Mouse (Mus musculus): Measurements from ENCODE around the gene Gm9639. TPM values are rescaled to one million over a fixed set of nuclear protein-coding genes. Genes with fewer than 3 reads are reported as not detected.
"Not testable (repeated sequence)": the region's sequence is repeated elsewhere in the genome, so short reads cannot be mapped to it uniquely, and the experiment has no call there.

The Gm9639 gene
- polyA plus RNA-seq, 1 experiment, result not detected

DNA sequence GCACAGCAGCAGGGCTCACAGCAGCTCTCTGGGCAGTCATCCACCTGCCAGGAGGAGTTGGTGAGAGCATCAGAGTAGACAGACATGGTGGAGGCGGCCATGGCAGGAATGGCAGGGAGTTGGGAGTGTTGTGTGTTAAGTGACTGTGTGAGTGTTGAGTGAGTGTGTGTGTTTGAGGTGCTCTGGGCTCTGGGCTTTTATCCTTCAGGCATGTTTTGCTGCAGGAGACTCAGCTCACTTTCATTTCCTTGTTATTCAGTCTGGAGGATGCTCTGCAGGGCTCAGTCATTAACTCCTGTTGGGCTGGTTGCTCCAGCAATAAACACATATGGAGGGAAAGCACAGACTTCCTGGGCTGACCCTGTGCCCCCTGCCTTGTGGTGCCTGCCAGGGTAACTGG, 12.4 kb downstream of the Gm9639 start, which contains the start of gene Gm3250:
TSS of gene Gm3250 (minus strand) at position 101 of the 400 bp plus-strand sequence.
- H3K4me1 ChIP-seq (ENCODE audit: control insufficient read depth, insufficient read depth, insufficient read length, low read length), result not testable (repeated sequence)

DNA sequence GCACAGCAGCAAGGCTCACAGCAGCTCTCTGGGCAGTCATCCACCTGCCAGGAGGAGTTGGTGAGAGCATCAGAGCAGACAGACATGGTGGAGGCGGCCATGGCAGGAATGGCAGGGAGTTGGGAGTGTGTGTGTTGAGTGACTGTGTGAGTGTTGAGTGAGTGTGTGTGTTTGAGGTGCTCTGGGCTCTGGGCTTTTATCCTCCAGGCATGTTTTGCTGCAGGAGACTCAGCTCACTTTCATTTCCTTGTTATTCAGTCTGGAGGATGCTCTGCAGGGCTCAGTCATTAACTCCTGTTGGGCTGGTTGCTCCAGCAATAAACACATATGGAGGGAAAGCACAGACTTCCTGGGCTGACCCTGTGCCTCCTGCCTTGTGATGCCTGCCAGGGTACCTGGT, 18.0 kb downstream of the Gm9639 start, which contains the start of gene Gm7138:
TSS of gene Gm7138 (minus strand) at position 101 of the 400 bp plus-strand sequence.
- H3K4me1 ChIP-seq (ENCODE audit: control insufficient read depth, insufficient read depth, insufficient read length, low read length); H3K4me3 ChIP-seq (ENCODE audit: insufficient read depth, low read depth, low read length); H3K27ac ChIP-seq (replicated peaks; ENCODE audit: low read depth, low read length): not testable (repeated sequence)

More for the DNA sequence above, 12.4 kb downstream of the Gm9639 start, which contains the start of gene Gm3250:
- H3K4me3 ChIP-seq (ENCODE audit: insufficient read depth, low read depth, low read length); H3K27ac ChIP-seq (replicated peaks; ENCODE audit: low read depth, low read length): not testable (repeated sequence)

GRCm38 (mm10) chr10:77772142-77772541, 22.7 kb downstream of the Gm9639 start:
- H3K4me3 ChIP-seq (ENCODE audit: insufficient read depth, low read depth, low read length); H3K4me1 ChIP-seq (ENCODE audit: control insufficient read depth, insufficient read depth, insufficient read length, low read length); H3K27ac ChIP-seq (replicated peaks; ENCODE audit: low read depth, low read length): not testable (repeated sequence)

GRCm38 (mm10) chr10:77771225-77771624, 23.7 kb downstream of the Gm9639 start, which contains the start of gene Gm3238:
TSS of gene Gm3238 (minus strand) at chr10:77771325.
- not testable (repeated sequence) for H3K4me3 ChIP-seq (ENCODE audit: insufficient read depth, low read depth, low read length); H3K27ac ChIP-seq (replicated peaks; ENCODE audit: low read depth, low read length); H3K4me1 ChIP-seq (ENCODE audit: control insufficient read depth, insufficient read depth, insufficient read length, low read length)

- Histone ChIP-seq H3K4me1 (ENCODE audit: control insufficient read depth, insufficient read depth, insufficient read length, low read length) (no peaks in the 10 kb centered on the region), H3K4me3 (ENCODE audit: insufficient read depth, low read depth, low read length) (no peak overlapping the region), H3K27ac (replicated peaks; ENCODE audit: low read depth, low read length) (no peak overlapping the region)
Observed at GRCm38 (mm10) chr10:77769727-77770126, 25.1 kb downstream of the Gm9639 start.

- not testable (repeated sequence) for H3K27ac ChIP-seq (replicated peaks; ENCODE audit: low read depth, low read length); H3K4me1 ChIP-seq (ENCODE audit: control insufficient read depth, insufficient read depth, insufficient read length, low read length)
Observed at GRCm38 (mm10) chr10:77759582-77759981, 35.3 kb downstream of the Gm9639 start, which contains the start of gene Gm3233. TSS of gene Gm3233 (minus strand) at chr10:77759682.

DNA sequence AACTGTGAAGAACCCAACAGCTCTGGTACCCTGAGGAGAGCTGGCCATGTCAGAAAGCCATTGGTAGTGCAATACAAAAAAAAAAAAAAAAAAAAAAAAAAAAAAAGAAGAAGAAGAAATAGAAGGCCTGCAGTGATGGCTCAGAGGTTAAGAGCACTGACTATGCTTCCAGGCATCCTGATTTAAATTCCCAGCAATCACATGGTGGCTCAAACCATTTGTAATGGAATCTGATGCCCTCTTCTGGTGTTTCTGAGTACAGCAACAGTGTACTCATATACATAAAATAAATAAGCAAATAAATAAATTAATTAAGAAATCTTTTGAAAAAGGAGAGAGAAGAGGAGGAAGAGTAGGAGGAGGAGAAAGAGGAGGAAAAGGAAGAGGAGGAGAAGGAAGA, 41.4 kb downstream of the Gm9639 start:
- Histone ChIP-seq H3K4me1 (ENCODE audit: control insufficient read depth, insufficient read depth, insufficient read length, low read length) (no peaks in the 10 kb centered on the region), H3K27ac (replicated peaks; ENCODE audit: low read depth, low read length) (no peak overlapping the region)

More at GRCm38 (mm10) chr10:77759582-77759981, 35.3 kb downstream of the Gm9639 start, which contains the start of gene Gm3233:
- H3K4me3 ChIP-seq (ENCODE audit: insufficient read depth, low read depth, low read length), result not testable (repeated sequence)

DNA sequence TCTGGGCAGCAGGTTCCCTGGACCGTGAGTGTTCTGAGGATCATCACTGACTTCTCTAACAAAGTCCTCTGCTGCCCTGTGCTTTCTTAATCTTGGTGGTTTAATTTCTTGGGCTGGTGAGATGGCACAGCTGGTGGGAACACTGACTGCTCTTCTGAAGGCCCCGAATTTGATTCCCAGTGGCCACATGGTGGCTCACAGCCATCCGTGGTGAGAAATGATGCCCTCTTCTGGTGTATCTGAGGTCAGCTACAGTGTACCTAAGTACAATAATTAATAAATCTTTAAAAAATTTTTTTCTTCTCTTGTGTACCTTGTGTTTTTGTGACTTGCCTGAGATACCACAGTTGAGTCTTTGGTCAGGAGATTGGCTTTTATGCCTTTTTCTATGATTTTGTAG, 42.6 kb downstream of the Gm9639 start:
- not testable (repeated sequence) for H3K27ac ChIP-seq (replicated peaks; ENCODE audit: low read depth, low read length); H3K4me3 ChIP-seq (ENCODE audit: insufficient read depth, low read depth, low read length); H3K4me1 ChIP-seq (ENCODE audit: control insufficient read depth, insufficient read depth, insufficient read length, low read length)

More for the DNA sequence above, 41.4 kb downstream of the Gm9639 start:
- H3K4me3 ChIP-seq (ENCODE audit: insufficient read depth, low read depth, low read length), result no peak overlapping the region

DNA sequence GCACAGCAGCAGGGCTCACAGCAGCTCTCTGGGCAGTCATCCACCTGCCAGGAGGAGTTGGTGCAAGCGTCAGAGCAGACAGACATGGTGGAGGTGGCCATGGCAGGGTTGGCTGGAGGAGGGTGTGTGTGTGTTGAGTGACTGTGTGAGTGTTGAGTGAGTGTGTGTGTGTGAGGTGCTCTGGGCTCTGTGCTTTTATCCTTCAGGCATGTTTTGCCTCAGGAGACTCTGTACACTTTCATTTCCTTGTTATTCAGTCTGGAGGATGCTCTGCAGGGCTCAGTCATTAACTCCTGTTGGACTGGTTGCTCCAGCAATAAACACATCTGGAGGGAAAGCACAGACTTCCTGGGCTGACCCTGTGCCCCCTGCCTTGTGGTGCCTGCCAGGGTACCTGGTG, 43.6 kb downstream of the Gm9639 start, which contains the start of gene Gm9736:
TSS of gene Gm9736 (minus strand) at position 101 of the 400 bp plus-strand sequence.
- not testable (repeated sequence) for H3K27ac ChIP-seq (replicated peaks; ENCODE audit: low read depth, low read length); H3K4me1 ChIP-seq (ENCODE audit: control insufficient read depth, insufficient read depth, insufficient read length, low read length); H3K4me3 ChIP-seq (ENCODE audit: insufficient read depth, low read depth, low read length)

- H3K4me3 ChIP-seq (ENCODE audit: insufficient read depth, low read depth, low read length); H3K27ac ChIP-seq (replicated peaks; ENCODE audit: low read depth, low read length); H3K4me1 ChIP-seq (ENCODE audit: control insufficient read depth, insufficient read depth, insufficient read length, low read length): not testable (repeated sequence)
Observed at GRCm38 (mm10) chr10:77750686-77751085, 44.2 kb downstream of the Gm9639 start.

Other genes with a start within 250 kb of the Gm9639 start
- gene Pttg1ip, start 213.4 kb downstream of the Gm9639 start, polyA plus RNA-seq (2012; ENCODE audit: insufficient read depth, insufficient read length, missing spikeins), result 88.8 and 92.4 TPM in 2 replicates
- 58.1 and 84.9 TPM in 2 replicates for gene Sumo3, start 189.0 kb downstream of the Gm9639 start, polyA plus RNA-seq (2012; ENCODE audit: insufficient read depth, insufficient read length, missing spikeins)
- gene Gm49325, start 188.9 kb downstream of the Gm9639 start, polyA plus RNA-seq (2012; ENCODE audit: insufficient read depth, insufficient read length, missing spikeins), result 16.0 and 45.5 TPM in 2 replicates
- gene Ube2g2, start 172.8 kb downstream of the Gm9639 start, polyA plus RNA-seq (2012; ENCODE audit: insufficient read depth, insufficient read length, missing spikeins), result 23.3 and 26.1 TPM in 2 replicates
- not detected in 2 replicates for gene Tspear, start 108.5 kb downstream of the Gm9639 start, polyA plus RNA-seq (2012; ENCODE audit: insufficient read depth, insufficient read length, missing spikeins)
- not detected in 2 replicates for gene Gm19402, start 104.3 kb downstream of the Gm9639 start, polyA plus RNA-seq (2012; ENCODE audit: insufficient read depth, insufficient read length, missing spikeins)
- not detected in 2 replicates for gene Gm9508, start 97.8 kb downstream of the Gm9639 start, polyA plus RNA-seq (2012; ENCODE audit: insufficient read depth, insufficient read length, missing spikeins)
- not detected in 2 replicates for gene Gm10272, start 88.5 kb downstream of the Gm9639 start, polyA plus RNA-seq (2012; ENCODE audit: insufficient read depth, insufficient read length, missing spikeins)
- not detected in 2 replicates for gene Gm10024, start 83.6 kb downstream of the Gm9639 start, polyA plus RNA-seq (2012; ENCODE audit: insufficient read depth, insufficient read length, missing spikeins)
- gene Gm10142, start 79.3 kb downstream of the Gm9639 start, polyA plus RNA-seq (2012; ENCODE audit: insufficient read depth, insufficient read length, missing spikeins), result not detected in 2 replicates
- gene Krtap12-1, start 74.5 kb downstream of the Gm9639 start, polyA plus RNA-seq (2012; ENCODE audit: insufficient read depth, insufficient read length, missing spikeins), result not detected in 2 replicates
- gene Gm10100, start 68.6 kb downstream of the Gm9639 start, polyA plus RNA-seq (2012; ENCODE audit: insufficient read depth, insufficient read length, missing spikeins), result not detected in 2 replicates
- gene Gm18596, start 52.4 kb downstream of the Gm9639 start, polyA plus RNA-seq (2012; ENCODE audit: insufficient read depth, insufficient read length, missing spikeins), result not detected in 2 replicates
- gene Gm9736, start 43.7 kb downstream of the Gm9639 start, polyA plus RNA-seq (2012; ENCODE audit: insufficient read depth, insufficient read length, missing spikeins), result not detected in 2 replicates
- gene Gm3233, start 35.4 kb downstream of the Gm9639 start, polyA plus RNA-seq (2012; ENCODE audit: insufficient read depth, insufficient read length, missing spikeins), result not detected in 2 replicates
- gene Gm3238, start 23.8 kb downstream of the Gm9639 start, polyA plus RNA-seq (2012; ENCODE audit: insufficient read depth, insufficient read length, missing spikeins), result not detected in 2 replicates
- gene Gm7138, start 18.1 kb downstream of the Gm9639 start, polyA plus RNA-seq (2012; ENCODE audit: insufficient read depth, insufficient read length, missing spikeins), result not detected in 2 replicates
- not detected in 2 replicates for gene Gm3250, start 12.5 kb downstream of the Gm9639 start, polyA plus RNA-seq (2012; ENCODE audit: insufficient read depth, insufficient read length, missing spikeins)
- not detected in 2 replicates for gene Gm7137, start 6.9 kb downstream of the Gm9639 start, polyA plus RNA-seq (2012; ENCODE audit: insufficient read depth, insufficient read length, missing spikeins)
- not detected in 2 replicates for gene Gm19668, start 4.1 kb upstream of the Gm9639 start, polyA plus RNA-seq (2012; ENCODE audit: insufficient read depth, insufficient read length, missing spikeins)
- not detected in 2 replicates for gene Gm9507, start 16.8 kb upstream of the Gm9639 start, polyA plus RNA-seq (2012; ENCODE audit: insufficient read depth, insufficient read length, missing spikeins)
- gene Gm2696, start 19.6 kb upstream of the Gm9639 start, polyA plus RNA-seq (2012; ENCODE audit: insufficient read depth, insufficient read length, missing spikeins), result not detected in 2 replicates
- not detected in 2 replicates for gene Krtap10-4, start 32.0 kb upstream of the Gm9639 start, polyA plus RNA-seq (2012; ENCODE audit: insufficient read depth, insufficient read length, missing spikeins)
- gene Krtap10-10, start 40.9 kb upstream of the Gm9639 start, polyA plus RNA-seq (2012; ENCODE audit: insufficient read depth, insufficient read length, missing spikeins), result not detected in 2 replicates
- gene Gm36176, start 51.7 kb upstream of the Gm9639 start, polyA plus RNA-seq (2012; ENCODE audit: insufficient read depth, insufficient read length, missing spikeins), result not detected in 2 replicates
- gene Gm10318, start 57.8 kb upstream of the Gm9639 start, polyA plus RNA-seq (2012; ENCODE audit: insufficient read depth, insufficient read length, missing spikeins), result not detected in 2 replicates
- gene Gm3285, start 66.9 kb upstream of the Gm9639 start, polyA plus RNA-seq (2012; ENCODE audit: insufficient read depth, insufficient read length, missing spikeins), result not detected in 2 replicates
- gene Lrrc3, start 107.5 kb upstream of the Gm9639 start, polyA plus RNA-seq (2012; ENCODE audit: insufficient read depth, insufficient read length, missing spikeins), result 0.33 TPM in 1 of 2 replicates, not detected in the other
- 0.63 TPM in 1 of 2 replicates, not detected in the other for gene Trpm2, start 175.5 kb upstream of the Gm9639 start, polyA plus RNA-seq (2012; ENCODE audit: insufficient read depth, insufficient read length, missing spikeins)
- gene 1810043G02Rik, start 183.4 kb upstream of the Gm9639 start, polyA plus RNA-seq (2012; ENCODE audit: insufficient read depth, insufficient read length, missing spikeins), result 16.0 and 16.4 TPM in 2 replicates
- 326 and 453 TPM in 2 replicates for gene Pfkl, start 215.0 kb upstream of the Gm9639 start, polyA plus RNA-seq (2012; ENCODE audit: insufficient read depth, insufficient read length, missing spikeins)
- gene Dnmt3l, start 246.9 kb upstream of the Gm9639 start, polyA plus RNA-seq (2012; ENCODE audit: insufficient read depth, insufficient read length, missing spikeins), result 2.3 and 2.7 TPM in 2 replicates
- gene Aire, start 248.5 kb upstream of the Gm9639 start, polyA plus RNA-seq (2012; ENCODE audit: insufficient read depth, insufficient read length, missing spikeins), result not detected in 2 replicates